Mouse (Mus musculus) limb, embryonic 15.5 days (tissue): ENCODE data around the gene Flnc. TPM values are rescaled to one million over a fixed set of nuclear protein-coding genes. Genes with fewer than 3 reads are reported as not detected.

Experiments used
- ATAC-seq: fragments of 200-750 bp; cut with Nextera tagmentation; 2 replicates; pipeline ENCODE4 v1.8.0; 2017; ENCODE audit warnings: low read depth, moderate TSS enrichment; ENCODE audit not compliant: insufficient number of reproducible peaks, low FRiP score, low TSS enrichment
- H3K27ac ChIP-seq: fragments of 300-500 bp; sonication (generic); 2 replicates; pipeline ENCODE4 v1.5.1; 2015; ENCODE audit warnings: moderate library complexity, mild to moderate bottlenecking, inconsistent platforms
- H3K27me3 ChIP-seq: fragments of 300-500 bp; sonication (generic); 2 replicates; pipeline ENCODE4 v1.6.1; 2015; ENCODE audit warnings: inconsistent platforms
- H3K36me3 ChIP-seq: fragments of 300-500 bp; sonication (generic); 2 replicates; pipeline ENCODE4 v1.6.1; 2015; ENCODE audit warnings: inconsistent platforms
- H3K4me1 ChIP-seq: fragments of 300-500 bp; sonication (generic); 2 replicates; pipeline ENCODE4 v1.6.1; 2015; ENCODE audit warnings: inconsistent platforms
- H3K4me2 ChIP-seq: fragments of 300-500 bp; sonication (generic); 2 replicates; pipeline ENCODE4 v1.6.1; 2015; ENCODE audit warnings: mild to moderate bottlenecking, inconsistent platforms
- H3K4me3 ChIP-seq: fragments of 300-500 bp; sonication (generic); 2 replicates; pipeline ENCODE4 v1.5.1; 2015; ENCODE audit warnings: mild to moderate bottlenecking, inconsistent platforms
- H3K9ac ChIP-seq: fragments of 300-500 bp; sonication (generic); 2 replicates; pipeline ENCODE4 v1.6.1; 2015; ENCODE audit warnings: inconsistent platforms
- H3K9me3 ChIP-seq: fragments of 300-500 bp; sonication (generic); 2 replicates; pipeline ENCODE4 v1.6.1; 2016; ENCODE audit warnings: inconsistent platforms
- WGBS: fragments of 180-500 bp; shearing (Covaris S2); methylation state at CpG from one replicate; pipeline ENCODE4 v1.1.7; 2015; 5-methylcytosine and 5-hydroxymethylcytosine counted together
- polyA plus RNA-seq: library from polyadenylated mRNA; unstranded; fragments of >200 nt; fragmentation: Nextera tagmentation; extraction: Ambion mirVana; gene quantifications from 2 replicates; pipeline ENCODE4 v1.2.1, GENCODE M21; 2015

The Flnc gene
- polyA plus RNA-seq, 1 experiment from 2014 or later = 21.5 TPM

DNA sequence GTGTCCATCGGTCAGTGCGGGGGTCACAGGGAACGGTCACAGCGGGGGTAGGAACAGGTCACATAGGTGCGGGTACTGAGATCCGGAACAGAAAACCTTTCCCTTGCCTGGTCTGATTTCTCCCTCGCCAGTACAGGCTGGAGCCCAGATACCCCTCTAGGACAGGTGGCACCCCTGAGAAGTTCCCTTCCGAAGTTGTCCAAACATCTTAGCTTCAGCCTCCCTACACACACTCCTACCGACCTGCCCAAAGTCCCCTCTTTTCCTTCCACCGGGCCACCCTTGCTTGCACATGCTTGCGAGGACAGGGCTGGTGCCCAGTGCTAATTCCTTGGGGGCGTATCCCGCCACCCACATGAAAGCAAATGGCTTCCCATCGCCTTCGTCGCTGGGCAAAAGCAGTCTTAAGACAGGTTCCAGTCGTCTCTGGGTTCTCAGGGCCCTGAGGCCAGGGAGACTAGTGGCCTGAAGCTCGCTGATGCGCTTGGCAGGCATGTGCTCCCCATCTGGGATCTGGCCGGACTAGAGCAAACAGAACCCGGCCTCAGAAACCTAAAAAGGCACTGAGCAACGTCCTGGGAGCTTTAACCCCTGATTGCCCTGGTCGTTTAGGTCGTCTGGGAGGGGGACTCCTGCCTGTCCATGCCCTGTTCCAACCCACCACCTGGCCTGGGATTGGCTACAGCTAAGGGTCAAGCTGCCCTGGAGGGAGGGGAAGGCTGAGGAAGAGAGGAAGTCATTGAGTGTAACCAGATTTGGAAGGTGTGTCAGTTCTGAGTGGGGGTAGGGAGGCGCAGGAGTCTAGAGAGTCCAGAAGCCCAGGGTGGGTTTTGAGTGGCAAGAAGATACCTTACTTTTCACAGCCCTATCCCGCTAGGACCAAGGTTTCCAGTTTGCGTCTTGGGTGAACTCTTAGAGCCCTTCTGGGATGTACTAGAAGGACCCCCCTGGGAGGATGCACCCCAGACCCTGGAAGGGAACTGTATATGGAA lies 1.0 kb downstream of the Flnc start:
- WGBS = 8% methylated on average over 27 of the region's 27 CpGs
- Histone ChIP-seq H3K4me3 (peak overlapping the region; percentile 61), H3K27ac (peak overlapping the region; percentile 87), H3K4me2 (peak overlapping the region; percentile 82), H3K27me3 (peaks cover 12% of the 10 kb centered on the region; the same call in 1 of the 2 replicates), H3K4me1 (peaks cover 66% of the 10 kb centered on the region), H3K9ac (peak overlapping the region; percentile 62), H3K9me3 (no peaks in the 10 kb centered on the region), H3K36me3 (peaks cover 13% of the 10 kb centered on the region)
- no peak for ATAC-seq

DNA sequence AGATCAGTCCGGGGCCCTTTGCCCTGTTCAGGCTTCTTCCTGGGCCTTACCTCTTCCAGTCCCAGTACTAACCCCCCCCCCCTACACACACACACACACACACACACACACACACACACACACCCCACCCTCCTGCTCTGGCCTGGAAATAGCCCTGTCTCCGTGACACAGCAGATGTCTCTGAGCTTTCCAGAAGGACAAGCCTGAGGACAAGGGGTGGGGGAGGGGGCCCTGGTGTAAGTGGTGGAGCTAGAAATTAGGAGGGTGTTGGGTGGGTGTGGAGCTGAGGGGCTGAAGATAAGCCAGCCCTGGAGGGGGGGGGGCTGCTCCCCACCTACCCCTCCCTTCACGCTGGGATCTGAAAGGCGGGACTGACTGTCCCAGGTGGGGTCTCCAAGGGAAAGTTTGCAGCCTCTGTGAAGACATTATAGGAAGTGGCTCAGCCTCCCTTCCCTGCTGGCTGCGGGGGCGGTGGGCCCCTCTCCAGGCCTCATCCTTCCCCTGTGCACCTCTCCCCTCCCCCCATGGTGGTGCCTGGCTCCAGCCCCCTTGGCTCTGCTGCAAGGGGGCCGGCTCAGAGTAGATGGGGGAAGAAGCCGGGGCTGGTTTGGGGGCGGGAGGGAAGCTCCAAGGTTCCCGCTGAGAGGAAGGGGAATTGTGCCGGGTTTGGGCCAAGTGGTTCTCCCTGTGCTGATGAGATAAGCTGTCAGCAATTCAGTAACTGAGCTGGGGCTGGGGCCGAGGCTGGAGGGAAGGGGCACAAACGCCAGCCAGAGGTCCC lies 2.0 kb downstream of the Flnc start:
- Histone ChIP-seq H3K4me1 (peaks cover 70% of the 10 kb centered on the region), H3K9ac (peak overlapping the region; percentile 18; the same call in 1 of the 2 replicates), H3K36me3 (peaks cover 23% of the 10 kb centered on the region), H3K27ac (peak overlapping the region; percentile 87), H3K4me3 (peak overlapping the region; percentile 61), H3K27me3 (peaks cover 12% of the 10 kb centered on the region; the same call in 1 of the 2 replicates), H3K9me3 (no peaks in the 10 kb centered on the region), H3K4me2 (peak overlapping the region; percentile 82)
- peak; percentile 70 for ATAC-seq
- WGBS = 6% methylated on average over 13 of the region's 13 CpGs

- H3K4me2 ChIP-seq = peak overlapping the region; percentile 82
- no peaks in the 10 kb centered on the region for H3K9me3 ChIP-seq
- H3K27me3 ChIP-seq = peaks cover 12% of the 10 kb centered on the region; the same call in 1 of the 2 replicates
- 14% methylated on average over 6 of the region's 6 CpGs for WGBS
- peaks cover 65% of the 10 kb centered on the region for H3K4me1 ChIP-seq
- peaks cover 32% of the 10 kb centered on the region for H3K36me3 ChIP-seq
- no peak overlapping the region for H3K9ac ChIP-seq
- H3K27ac ChIP-seq = peak overlapping the region; percentile 87
- peak overlapping the region; percentile 61 for H3K4me3 ChIP-seq
- ATAC-seq = peak; percentile 55
Measured at GRCm38 (mm10) chr6:29435940-29436451, 2.9 kb downstream of the Flnc start.

GRCm38 (mm10) chr6:29436461-29436934 lies 3.4 kb downstream of the Flnc start:
- Histone ChIP-seq H3K9ac (0 out of 2 replicates have a peak overlapping the region, but pooled peaks have one; percentile 21), H3K4me2 (peak overlapping the region; percentile 82), H3K27ac (peak overlapping the region; percentile 87), H3K4me3 (peak overlapping the region; percentile 61), H3K27me3 (peaks cover 12% of the 10 kb centered on the region; the same call in 1 of the 2 replicates), H3K36me3 (peaks cover 37% of the 10 kb centered on the region), H3K4me1 (peaks cover 61% of the 10 kb centered on the region), H3K9me3 (no peaks in the 10 kb centered on the region)
- 11% methylated on average over 11 of the region's 11 CpGs for WGBS
- no peak for ATAC-seq

DNA sequence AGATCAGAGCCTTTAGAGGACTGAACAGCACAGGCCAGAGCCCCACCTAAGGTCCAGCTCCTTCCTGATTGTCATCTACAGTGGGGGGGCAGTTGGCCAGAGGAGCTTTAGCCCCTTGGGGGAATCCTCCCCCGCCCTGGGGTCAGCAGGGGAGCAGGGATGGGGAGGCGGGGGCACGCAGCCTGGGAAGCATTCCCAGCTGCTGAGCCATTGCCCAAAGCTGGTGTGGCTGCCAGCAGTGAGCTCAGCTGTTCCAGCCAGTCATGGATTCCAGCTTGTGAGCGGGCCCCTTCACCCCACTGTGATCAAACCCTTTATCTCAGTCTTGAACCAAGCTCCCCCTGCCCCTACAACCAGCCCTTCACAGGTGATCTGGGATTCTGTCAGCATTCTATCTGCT lies 6.2 kb downstream of the Flnc start:
- WGBS = 62% methylated on average over 4 of the region's 4 CpGs
- ATAC-seq = no peak

GRCm38 (mm10) chr6:29439789-29440188 lies 6.7 kb downstream of the Flnc start:
- H3K4me2 ChIP-seq = no peak overlapping the region
- no peak for ATAC-seq
- no peaks in the 10 kb centered on the region for H3K9me3 ChIP-seq
- H3K27ac ChIP-seq = no peak overlapping the region
- 88% methylated on average over 6 of the region's 6 CpGs for WGBS
- 0 out of 2 replicates have a peak, but pooled peaks cover 3% of the 10 kb centered on the region for H3K27me3 ChIP-seq
- H3K9ac ChIP-seq = no peak overlapping the region
- H3K4me1 ChIP-seq = peaks cover 31% of the 10 kb centered on the region
- peaks cover 69% of the 10 kb centered on the region for H3K36me3 ChIP-seq
- no peak overlapping the region for H3K4me3 ChIP-seq

More for the DNA sequence above, 6.2 kb downstream of the Flnc start:
- Histone ChIP-seq H3K4me3 (no peak overlapping the region), H3K27me3 (peaks cover 6% of the 10 kb centered on the region; the same call in 1 of the 2 replicates), H3K4me2 (no peak overlapping the region), H3K9me3 (no peaks in the 10 kb centered on the region), H3K36me3 (peaks cover 64% of the 10 kb centered on the region), H3K9ac (no peak overlapping the region), H3K27ac (no peak overlapping the region), H3K4me1 (peaks cover 36% of the 10 kb centered on the region)

DNA sequence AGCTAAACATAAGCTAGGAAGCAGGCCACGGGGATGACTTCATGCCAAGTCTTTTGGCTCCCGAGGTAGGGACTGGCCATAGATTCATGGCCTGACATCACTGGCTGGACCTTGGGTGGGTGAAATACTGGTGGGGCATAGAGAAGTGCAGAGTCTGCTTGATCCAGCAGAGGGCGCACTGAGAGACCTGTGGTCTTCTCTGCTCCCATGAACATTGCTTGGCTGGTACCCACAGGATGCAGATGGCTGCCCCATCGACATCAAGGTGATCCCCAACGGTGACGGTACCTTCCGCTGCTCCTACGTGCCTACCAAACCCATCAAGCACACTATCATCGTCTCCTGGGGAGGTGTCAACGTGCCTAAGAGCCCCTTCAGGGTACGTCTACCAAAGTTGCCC lies 11.7 kb downstream of the Flnc start:
- no peaks in the 10 kb centered on the region for H3K4me1 ChIP-seq
- no peaks in the 10 kb centered on the region for H3K9me3 ChIP-seq
- 70% methylated on average over 11 of the region's 11 CpGs for WGBS
- H3K27me3 ChIP-seq = no peaks in the 10 kb centered on the region
- ATAC-seq = no peak
- no peak overlapping the region for H3K4me3 ChIP-seq
- H3K36me3 ChIP-seq = peaks cover 95% of the 10 kb centered on the region
- H3K27ac ChIP-seq = no peak overlapping the region
- no peak overlapping the region for H3K9ac ChIP-seq
- H3K4me2 ChIP-seq = no peak overlapping the region

- no peak overlapping the region for H3K9ac ChIP-seq
- H3K27me3 ChIP-seq = no peaks in the 10 kb centered on the region
- 86% methylated on average over 7 of the region's 7 CpGs for WGBS
- H3K4me2 ChIP-seq = no peak overlapping the region
- H3K4me1 ChIP-seq = no peaks in the 10 kb centered on the region
- H3K36me3 ChIP-seq = peaks cover 95% of the 10 kb centered on the region
- no peak overlapping the region for H3K4me3 ChIP-seq
- no peak overlapping the region for H3K27ac ChIP-seq
- no peak for ATAC-seq
- H3K9me3 ChIP-seq = no peaks in the 10 kb centered on the region
Measured at GRCm38 (mm10) chr6:29445354-29445753, 12.3 kb downstream of the Flnc start.

DNA sequence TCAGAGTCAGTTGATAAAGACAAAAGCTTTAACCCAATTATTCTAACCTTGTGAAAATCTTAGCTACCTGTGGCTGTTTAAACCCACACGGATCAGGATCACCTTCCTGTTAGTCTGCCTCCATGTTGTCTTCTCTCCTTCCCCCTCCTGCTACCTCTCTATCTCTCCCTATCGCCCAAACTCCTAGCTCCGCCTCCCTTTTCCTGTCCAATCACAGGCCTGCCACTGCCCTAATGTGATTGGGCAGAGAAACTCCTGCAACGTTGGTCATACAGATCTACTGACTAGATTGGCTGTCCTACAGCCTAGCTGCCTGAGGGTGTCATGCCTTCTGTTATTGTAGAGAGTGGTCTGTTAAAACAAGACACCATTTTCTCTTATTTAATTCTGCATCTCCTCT lies 16.8 kb downstream of the Flnc start:
- H3K9ac ChIP-seq = no peak overlapping the region
- H3K4me1 ChIP-seq = no peaks in the 10 kb centered on the region
- H3K27ac ChIP-seq = no peak overlapping the region
- WGBS = 35% methylated on average over 4 of the region's 4 CpGs
- H3K27me3 ChIP-seq = no peaks in the 10 kb centered on the region
- H3K4me3 ChIP-seq = no peak overlapping the region
- ATAC-seq = no peak
- peaks cover 94% of the 10 kb centered on the region for H3K36me3 ChIP-seq
- no peak overlapping the region for H3K4me2 ChIP-seq
- H3K9me3 ChIP-seq = no peaks in the 10 kb centered on the region

- Histone ChIP-seq H3K9me3 (no peaks in the 10 kb centered on the region), H3K4me2 (no peak overlapping the region), H3K36me3 (peaks cover 94% of the 10 kb centered on the region), H3K27me3 (no peaks in the 10 kb centered on the region), H3K4me1 (no peaks in the 10 kb centered on the region), H3K27ac (no peak overlapping the region), H3K4me3 (no peak overlapping the region), H3K9ac (no peak overlapping the region)
- 95% methylated on average over 6 of the region's 6 CpGs for WGBS
- no peak for ATAC-seq
Measured at GRCm38 (mm10) chr6:29450667-29451066, 17.6 kb downstream of the Flnc start.

DNA sequence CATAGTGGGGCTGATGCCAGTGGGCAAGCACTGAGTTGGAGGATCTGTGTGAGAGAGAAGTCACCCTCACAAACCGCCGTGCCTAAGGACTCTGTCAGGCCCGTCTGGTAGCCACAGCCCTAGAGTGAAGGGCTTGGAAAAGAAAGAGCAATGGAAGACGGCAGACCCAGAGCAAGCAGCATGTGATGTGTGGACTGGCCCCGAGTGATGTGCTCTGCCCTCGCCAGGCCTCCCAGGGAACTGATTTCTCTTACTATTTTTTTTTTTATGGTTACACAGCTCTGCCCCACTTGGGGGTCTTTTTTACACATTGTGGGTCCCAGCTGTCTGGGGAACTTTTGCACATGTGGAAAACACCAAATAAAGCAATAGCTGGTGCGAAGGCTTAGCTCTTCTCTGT lies 28.4 kb downstream of the Flnc start:
- no peak overlapping the region for H3K9ac ChIP-seq
- H3K9me3 ChIP-seq = no peaks in the 10 kb centered on the region
- H3K4me1 ChIP-seq = no peaks in the 10 kb centered on the region
- no peak overlapping the region for H3K27ac ChIP-seq
- no peak overlapping the region for H3K4me3 ChIP-seq
- peaks cover 43% of the 10 kb centered on the region for H3K36me3 ChIP-seq
- WGBS = 51% methylated on average over 7 of the region's 7 CpGs
- no peaks in the 10 kb centered on the region for H3K27me3 ChIP-seq
- no peak overlapping the region for H3K4me2 ChIP-seq
- ATAC-seq = no peak
